Mouse (Mus musculus) heart, postnatal 0 days (tissue): ENCODE measurements around the gene Atg9b.

Experiments
- CTCF ChIP-seq: IDR thresholded peaks from 2 replicates; pipeline ENCODE4 v1.5.1; 2016; ENCODE audit warnings: antibody characterized with exemption, control low read depth, low read depth
- EP300 ChIP-seq: IDR thresholded peaks from 2 replicates; pipeline ENCODE4 v1.6.1; 2016; ENCODE audit warnings: antibody characterized with exemption, low read depth

DNA sequence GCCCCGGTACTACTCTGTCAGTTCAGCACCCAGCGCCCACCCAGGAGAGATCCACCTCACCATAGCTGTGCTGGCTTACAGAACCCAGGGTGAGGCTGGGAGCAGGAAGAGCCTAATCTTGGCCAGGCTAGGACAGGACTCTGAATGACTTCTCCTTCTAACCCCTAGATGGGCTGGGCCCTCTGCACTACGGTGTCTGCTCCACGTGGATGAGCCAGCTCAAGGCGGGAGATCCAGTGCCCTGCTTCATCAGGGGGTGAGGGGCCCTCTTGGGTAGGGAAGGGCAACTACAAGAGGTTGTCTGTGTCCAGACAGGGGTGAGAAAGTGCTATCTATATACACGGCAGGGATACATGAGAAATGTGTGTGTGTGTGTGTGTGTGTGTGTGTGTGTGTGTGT is 10.5 kb downstream of the Atg9b start:
- TF ChIP-seq CTCF (no peak), EP300 (no peak)
